Mouse (Mus musculus) forebrain, embryonic 13.5 days (tissue): ENCODE results near the gene Vat1. TPM values are rescaled to one million over a fixed set of nuclear protein-coding genes. Genes with fewer than 3 reads are reported as not detected.
A peak's percentile ranks its signal among the peaks of the same experiment; 100 is the strongest.

Source experiments
- ATAC-seq: fragments of 200-750 bp; cut with Nextera tagmentation; 2 replicates; pipeline ENCODE4 v1.8.0; 2017
- H3K27ac ChIP-seq: fragments of 300-500 bp; sonication (generic); 2 replicates; pipeline ENCODE4 v1.5.1; 2015; ENCODE audit warnings: inconsistent platforms, mild to moderate bottlenecking, moderate library complexity
- H3K27me3 ChIP-seq: fragments of 300-500 bp; sonication (generic); 2 replicates; pipeline ENCODE4 v1.6.1; 2015; ENCODE audit warnings: mild to moderate bottlenecking, inconsistent platforms
- H3K36me3 ChIP-seq: fragments of 300-500 bp; sonication (generic); 2 replicates; pipeline ENCODE4 v1.6.1; 2015; ENCODE audit warnings: mild to moderate bottlenecking, inconsistent platforms; ENCODE audit not compliant: poor library complexity, severe bottlenecking
- H3K4me1 ChIP-seq: fragments of 300-500 bp; sonication (generic); 2 replicates; pipeline ENCODE4 v1.6.1; 2015; ENCODE audit warnings: inconsistent platforms
- H3K4me2 ChIP-seq: fragments of 300-500 bp; sonication (generic); 2 replicates; pipeline ENCODE4 v1.6.1; 2015; ENCODE audit warnings: inconsistent platforms, mild to moderate bottlenecking, moderate library complexity
- H3K4me3 ChIP-seq: fragments of 300-500 bp; sonication (generic); 2 replicates; pipeline ENCODE4 v1.5.1; 2015; ENCODE audit warnings: mild to moderate bottlenecking, inconsistent platforms
- H3K9ac ChIP-seq: fragments of 300-500 bp; sonication (generic); 2 replicates; pipeline ENCODE4 v1.6.1; 2015; ENCODE audit warnings: mild to moderate bottlenecking, inconsistent platforms
- H3K9me3 ChIP-seq: fragments of 300-500 bp; sonication (generic); replicated peaks from 2 replicates; pipeline ENCODE4 v1.6.1; 2016; ENCODE audit warnings: inconsistent platforms
- whole genome bisulfite sequencing: fragments of 180-500 bp; shearing (Covaris S2); methylation state at CpG from one replicate; pipeline ENCODE4 v1.1.7; 2015; 5-methylcytosine and 5-hydroxymethylcytosine counted together
- polyA plus RNA-seq: library from polyadenylated mRNA; unstranded; fragments of >200 nt; fragmentation: Nextera tagmentation; extraction: Ambion mirVana; gene quantifications from 2 replicates; pipeline ENCODE4 v1.2.1, GENCODE M21; 2015

Vat1 gene
- polyA plus RNA-seq, 1 experiment from 2014 or later = 67.0 TPM

GRCm38 (mm10) chr11:101435831-101436230 is 30.2 kb downstream of the Vat1 start:
- peaks cover 50% of the 10 kb centered on the region for H3K36me3 ChIP-seq
- H3K27ac ChIP-seq = no peak overlapping the region
- 87% methylated on average over 4 of the region's 4 CpGs for WGBS

GRCm38 (mm10) chr11:101433396-101433795 is 32.6 kb downstream of the Vat1 start:
- WGBS = 93% methylated on average over 13 of the region's 13 CpGs
- Histone ChIP-seq H3K27ac (no peak overlapping the region), H3K36me3 (peaks cover 66% of the 10 kb centered on the region), H3K27me3 (no peaks in the 10 kb centered on the region), H3K4me1 (no peaks in the 10 kb centered on the region), H3K9ac (no peak overlapping the region), H3K4me3 (no peak overlapping the region), H3K9me3 (no peaks in the 10 kb centered on the region), H3K4me2 (no peak overlapping the region)
- ATAC-seq = no peak

More at GRCm38 (mm10) chr11:101435831-101436230, 30.2 kb downstream of the Vat1 start:
- no peaks in the 10 kb centered on the region for H3K4me1 ChIP-seq
- H3K9me3 ChIP-seq = no peaks in the 10 kb centered on the region
- H3K9ac ChIP-seq = no peak overlapping the region
- H3K27me3 ChIP-seq = no peaks in the 10 kb centered on the region
- H3K4me2 ChIP-seq = no peak overlapping the region
- no peak overlapping the region for H3K4me3 ChIP-seq
- no peak for ATAC-seq

GRCm38 (mm10) chr11:101431327-101431726 is 34.7 kb downstream of the Vat1 start:
- WGBS = 92% methylated on average over 9 of the region's 9 CpGs
- peaks cover 66% of the 10 kb centered on the region for H3K36me3 ChIP-seq

GRCm38 (mm10) chr11:101426165-101426564 is 39.9 kb downstream of the Vat1 start:
- H3K9me3 ChIP-seq = no peaks in the 10 kb centered on the region
- peak overlapping the region; percentile 99 for H3K4me3 ChIP-seq
- H3K27me3 ChIP-seq = peaks cover 4% of the 10 kb centered on the region
- peaks cover 25% of the 10 kb centered on the region for H3K4me1 ChIP-seq
- peak overlapping the region; percentile 91 for H3K9ac ChIP-seq
- no peak for ATAC-seq
- WGBS = 69% methylated on average over 8 of the region's 8 CpGs
- H3K4me2 ChIP-seq = peak overlapping the region; percentile 96
- no peak overlapping the region for H3K27ac ChIP-seq
- peaks cover 20% of the 10 kb centered on the region for H3K36me3 ChIP-seq

More at GRCm38 (mm10) chr11:101431327-101431726, 34.7 kb downstream of the Vat1 start:
- no peak overlapping the region for H3K4me3 ChIP-seq
- H3K27me3 ChIP-seq = no peaks in the 10 kb centered on the region
- ATAC-seq = no peak
- peaks cover 8% of the 10 kb centered on the region for H3K4me1 ChIP-seq
- H3K9me3 ChIP-seq = no peaks in the 10 kb centered on the region
- no peak overlapping the region for H3K4me2 ChIP-seq
- no peak overlapping the region for H3K9ac ChIP-seq
- no peak overlapping the region for H3K27ac ChIP-seq

- Histone ChIP-seq H3K9me3 (no peaks in the 10 kb centered on the region), H3K9ac (peak within 1 kb of the TSS; percentile 91), H3K27ac (peak within 1 kb of the TSS; percentile 84)
Measured at GRCm38 (mm10) chr11:101424925-101425813, 40.9 kb downstream of the Vat1 start, which contains the start of the genes Rundc1 and Ptges3l. Rundc1 (plus strand) TSS chr11:101425085. Ptges3l (minus strand) TSS chr11:101425333.

GRCm38 (mm10) chr11:101424105-101424851 is 41.8 kb downstream of the Vat1 start, which contains the start of gene Gm27029:
Gm27029 (minus strand) TSS chr11:101424796.
- Histone ChIP-seq H3K9ac (peak within 1 kb of the TSS; percentile 91), H3K36me3 (peaks cover 1% of the 10 kb centered on the region), H3K27me3 (peaks cover 4% of the 10 kb centered on the region), H3K4me2 (peak within 1 kb of the TSS; percentile 96), H3K4me3 (peak within 1 kb of the TSS; percentile 99), H3K9me3 (no peaks in the 10 kb centered on the region), H3K4me1 (peaks cover 25% of the 10 kb centered on the region), H3K27ac (peak within 1 kb of the TSS; percentile 84)
- 6% methylated on average over 23 of the region's 23 CpGs for WGBS
- no peak; the same call in 1 of the 2 replicates for ATAC-seq

More at GRCm38 (mm10) chr11:101424925-101425813, 40.9 kb downstream of the Vat1 start, which contains the start of the genes Rundc1 and Ptges3l:
- Histone ChIP-seq H3K4me3 (peak within 1 kb of the TSS; percentile 99), H3K4me1 (peaks cover 25% of the 10 kb centered on the region), H3K4me2 (peak within 1 kb of the TSS; percentile 96), H3K36me3 (peaks cover 10% of the 10 kb centered on the region), H3K27me3 (peaks cover 4% of the 10 kb centered on the region)
- ATAC-seq = peak; percentile 97
- 1% methylated on average over 80 of the region's 81 CpGs for WGBS

- Histone ChIP-seq H3K4me2 (no peak overlapping the region), H3K9ac (no peak overlapping the region), H3K36me3 (no peaks in the 10 kb centered on the region), H3K4me3 (no peak overlapping the region), H3K9me3 (no peaks in the 10 kb centered on the region), H3K27me3 (peaks cover 4% of the 10 kb centered on the region), H3K4me1 (peaks cover 16% of the 10 kb centered on the region), H3K27ac (no peak overlapping the region)
- no peak for ATAC-seq
- 90% methylated on average over 5 of the region's 5 CpGs for whole genome bisulfite sequencing
Measured at GRCm38 (mm10) chr11:101420148-101420547, 45.9 kb downstream of the Vat1 start.

GRCm38 (mm10) chr11:101419610-101420009 is 46.4 kb downstream of the Vat1 start:
- H3K9ac ChIP-seq = no peak overlapping the region
- peaks cover 16% of the 10 kb centered on the region for H3K4me1 ChIP-seq
- H3K27me3 ChIP-seq = peaks cover 4% of the 10 kb centered on the region
- no peaks in the 10 kb centered on the region for H3K36me3 ChIP-seq
- WGBS = 15% methylated on average over 3 of the region's 3 CpGs
- H3K9me3 ChIP-seq = no peaks in the 10 kb centered on the region
- H3K4me3 ChIP-seq = no peak overlapping the region
- H3K27ac ChIP-seq = no peak overlapping the region
- ATAC-seq = no peak
- no peak overlapping the region for H3K4me2 ChIP-seq

GRCm38 (mm10) chr11:101418991-101419390 is 47.0 kb downstream of the Vat1 start:
- no peak for ATAC-seq
- peaks cover 4% of the 10 kb centered on the region for H3K27me3 ChIP-seq
- 59% methylated on average over 6 of the region's 6 CpGs for WGBS
- H3K27ac ChIP-seq = no peak overlapping the region
- peaks cover 10% of the 10 kb centered on the region for H3K4me1 ChIP-seq
- no peak overlapping the region for H3K4me2 ChIP-seq
- no peak overlapping the region for H3K9ac ChIP-seq
- no peaks in the 10 kb centered on the region for H3K9me3 ChIP-seq
- no peak overlapping the region for H3K4me3 ChIP-seq
- peaks cover under 1% of the 10 kb centered on the region; the same call in 1 of the 2 replicates for H3K36me3 ChIP-seq

- peaks cover 8% of the 10 kb centered on the region for H3K4me1 ChIP-seq
- ATAC-seq = peak; percentile 87
- no peaks in the 10 kb centered on the region for H3K9me3 ChIP-seq
- under 1% methylated on average over 45 of the region's 45 CpGs for WGBS
- H3K27ac ChIP-seq = peak within 1 kb of the TSS; percentile 72
- peak within 1 kb of the TSS; percentile 81 for H3K4me2 ChIP-seq
- H3K36me3 ChIP-seq = peaks cover 18% of the 10 kb centered on the region
- no peaks in the 10 kb centered on the region for H3K27me3 ChIP-seq
- peak within 1 kb of the TSS; percentile 81 for H3K4me3 ChIP-seq
- H3K9ac ChIP-seq = peak within 1 kb of the TSS; percentile 82
Measured at GRCm38 (mm10) chr11:101417101-101417855, 48.8 kb downstream of the Vat1 start, which contains the start of gene Aarsd1. Aarsd1 (minus strand) TSS chr11:101417615.

GRCm38 (mm10) chr11:101416433-101417100 is 49.5 kb downstream of the Vat1 start:
- no peaks in the 10 kb centered on the region for H3K9me3 ChIP-seq
- H3K4me3 ChIP-seq = peak overlapping the region; percentile 81
- peaks cover 25% of the 10 kb centered on the region for H3K36me3 ChIP-seq
- H3K4me1 ChIP-seq = peaks cover 8% of the 10 kb centered on the region
- H3K4me2 ChIP-seq = peak overlapping the region; percentile 81
- peak overlapping the region; percentile 72 for H3K27ac ChIP-seq
- WGBS = 2% methylated on average over 11 of the region's 11 CpGs
- no peaks in the 10 kb centered on the region for H3K27me3 ChIP-seq
- peak overlapping the region; percentile 82 for H3K9ac ChIP-seq
- ATAC-seq = peak; percentile 46; the same call in 1 of the 2 replicates
